ENCODE assay signal across 7 mouse cellular contexts in the genomic region with DNA sequence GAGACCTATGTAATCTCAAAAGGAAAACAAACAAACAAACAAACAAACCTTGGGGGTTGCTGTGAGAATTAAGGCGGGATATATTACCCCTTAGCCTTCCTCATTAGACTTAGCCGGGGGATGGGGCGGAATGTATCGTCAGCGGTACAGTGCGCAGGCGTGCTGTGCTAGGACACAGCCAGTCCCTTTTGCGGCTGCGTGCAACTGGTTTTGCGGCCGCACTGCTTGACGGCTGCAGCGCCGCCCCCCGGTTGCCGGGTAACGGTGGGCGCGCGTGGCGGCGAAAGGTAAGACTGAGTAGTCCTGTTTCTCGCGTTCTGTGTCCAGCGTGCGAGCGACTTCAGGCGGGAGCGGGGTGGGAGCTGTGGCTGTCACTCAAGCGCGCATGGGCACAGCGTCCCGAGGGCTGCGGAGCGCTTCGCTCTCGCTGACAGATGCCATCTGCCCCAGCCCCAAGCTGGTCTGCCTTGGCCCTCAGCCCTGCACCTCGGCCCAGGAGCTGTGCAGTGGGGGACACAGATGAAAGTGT. TPM values are rescaled to one million over a fixed set of nuclear protein-coding genes. Genes with fewer than 3 reads are reported as not detected.
DNase-seq lines count a peak whose midpoint lies in the region; ATAC-seq lines count a peak whose summit lies in the region.

A gene (plus strand): TSS at position 223 of the 529 bp plus-strand sequence.

- peak; percentile 98 for DNase-seq in adrenal gland, postnatal 14 days
- DNase-seq in embryonic facial prominence, embryonic 11.5 days (ENCODE audit: low spot score), result peak; percentile 97
- peak; percentile 100 for DNase-seq in heart, adult 11 months
- DNase-seq in kidney, adult 18-20 months, result peak; percentile 98
- DNase-seq in limb, embryonic 11.5 days (ENCODE audit: low spot score), result peak; percentile 98
- peak; percentile 99 for DNase-seq in midbrain, embryonic 14.5 days
- peak; percentile 90 to 97 for DNase-seq in spleen, adult 18-20 months

- H3K4me2 ChIP-seq in embryonic facial prominence, embryonic 11.5 days (ENCODE audit: low read depth, low read length), result peak within 1 kb of the TSS; percentile 76
- H3K4me2 ChIP-seq in limb, embryonic 11.5 days (ENCODE audit: low read depth, severe bottlenecking), result peak within 1 kb of the TSS; percentile 86
- H3K4me2 ChIP-seq in midbrain, embryonic 14.5 days (ENCODE audit: low read length), result peak within 1 kb of the TSS; percentile 74

- H3K9me3 ChIP-seq in embryonic facial prominence, embryonic 11.5 days (replicated peaks; ENCODE audit: control insufficient read depth, low read length), result no peaks in the 10 kb centered on the region
- no peaks in the 10 kb centered on the region for H3K9me3 ChIP-seq in limb, embryonic 11.5 days (ENCODE audit: control insufficient read depth, low read length)
- H3K9me3 ChIP-seq in midbrain, embryonic 14.5 days (ENCODE audit: control insufficient read depth, low read length), result no peaks in the 10 kb centered on the region

- H3K4me1 ChIP-seq in embryonic facial prominence, embryonic 11.5 days (ENCODE audit: control insufficient read depth, insufficient read depth, low read length), result no peaks in the 10 kb centered on the region; the same call in 1 of the 2 replicates
- H3K4me1 ChIP-seq in limb, embryonic 11.5 days (ENCODE audit: control insufficient read depth, insufficient read depth, low read length), result no peaks in the 10 kb centered on the region
- H3K4me1 ChIP-seq in midbrain, embryonic 14.5 days (ENCODE audit: control insufficient read depth, insufficient read depth, low read length), result peaks cover 10% of the 10 kb centered on the region

- H3K36me3 ChIP-seq in embryonic facial prominence, embryonic 11.5 days (replicated peaks; ENCODE audit: control insufficient read depth, insufficient read depth, low read depth, low read length), result no peaks in the 10 kb centered on the region
- no peaks in the 10 kb centered on the region for H3K36me3 ChIP-seq in limb, embryonic 11.5 days (ENCODE audit: control insufficient read depth, insufficient read depth, low read length)
- peaks cover 17% of the 10 kb centered on the region for H3K36me3 ChIP-seq in midbrain, embryonic 14.5 days (ENCODE audit: control insufficient read depth, insufficient read depth, low read length)

- no peak within 1 kb of the TSS for H3K27ac ChIP-seq in embryonic facial prominence, embryonic 11.5 days (replicated peaks; ENCODE audit: low read depth, low read length)
- 0 out of 2 replicates have a peak within 1 kb of the TSS, but pooled peaks have one; percentile 30 for H3K27ac ChIP-seq in limb, embryonic 11.5 days (replicated peaks; ENCODE audit: low read depth, low read length)
- peak within 1 kb of the TSS; percentile 90 for H3K27ac ChIP-seq in midbrain, embryonic 14.5 days (replicated peaks; ENCODE audit: low read depth, low read length)

- ATAC-seq in embryonic facial prominence, embryonic 11.5 days (replicated peaks; ENCODE audit: insufficient number of reproducible peaks, low FRiP score, low TSS enrichment, low read depth), result peak; percentile 95
- peak; percentile 92 for ATAC-seq in limb, embryonic 11.5 days (ENCODE audit: insufficient number of reproducible peaks, low FRiP score, low TSS enrichment, low read depth)
- ATAC-seq in midbrain, embryonic 14.5 days (ENCODE audit: low FRiP score, low TSS enrichment), result peak; percentile 93

- WGBS in embryonic facial prominence, embryonic 11.5 days, result under 1% methylated on average over 38 of the region's 38 CpGs
- WGBS in limb, embryonic 11.5 days, result under 1% methylated on average over 38 of the region's 38 CpGs
- under 1% methylated on average over 38 of the region's 38 CpGs for WGBS in midbrain, embryonic 14.5 days

- H3K27me3 ChIP-seq in embryonic facial prominence, embryonic 11.5 days (ENCODE audit: control insufficient read depth, insufficient read depth, low read length), result no peaks in the 10 kb centered on the region
- H3K27me3 ChIP-seq in limb, embryonic 11.5 days (ENCODE audit: control insufficient read depth, insufficient read depth, low read length), result no peaks in the 10 kb centered on the region
- no peaks in the 10 kb centered on the region for H3K27me3 ChIP-seq in midbrain, embryonic 14.5 days (ENCODE audit: control insufficient read depth, insufficient read depth, low read length)

- H3K9ac ChIP-seq in embryonic facial prominence, embryonic 11.5 days (replicated peaks; ENCODE audit: low read length), result peak within 1 kb of the TSS; percentile 61
- H3K9ac ChIP-seq in limb, embryonic 11.5 days (ENCODE audit: low read length), result peak within 1 kb of the TSS; percentile 84
- H3K9ac ChIP-seq in midbrain, embryonic 14.5 days (replicated peaks; ENCODE audit: low read length), result peak within 1 kb of the TSS; percentile 78

- peak within 1 kb of the TSS; percentile 56 for H3K4me3 ChIP-seq in embryonic facial prominence, embryonic 11.5 days (ENCODE audit: low read depth, low read length)
- peak within 1 kb of the TSS; percentile 67 for H3K4me3 ChIP-seq in limb, embryonic 11.5 days (ENCODE audit: low read depth, low read length)
- H3K4me3 ChIP-seq in midbrain, embryonic 14.5 days (replicated peaks; ENCODE audit: low read depth, low read length), result peak within 1 kb of the TSS; percentile 69

RNA-seq across cellular contexts. Expression of the gene that starts here (rescaled TPM):
- 10.6 and 12.4 TPM in 2 replicates for total RNA-seq in adrenal gland, postnatal 14 days (2021)
- polyA plus RNA-seq in embryonic facial prominence, embryonic 11.5 days (2014; fragmentation: Nextera tagmentation; extraction: Ambion mirVana), result 29.4 and 30.3 TPM in 2 replicates
- 27.5 and 31.3 TPM in 2 replicates for polyA plus RNA-seq in limb, embryonic 11.5 days (2014; fragmentation: Nextera tagmentation; extraction: Ambion mirVana)
- 31.6 and 34.4 TPM in 2 replicates for polyA plus RNA-seq in midbrain, embryonic 14.5 days (2014; fragmentation: Nextera tagmentation; extraction: Ambion mirVana)
